Mouse (Mus musculus): ENCODE measurements at regions not wholly inside any gene's neighbourhood (a gene's known extent, or its start where the extent isn't known, plus 50 kb on each side); places are given as distances from the start of the nearest gene placed in this dataset.

- no peak for TF ChIP-seq CTCF (conservative IDR thresholded peaks at IDR 0.05; ENCODE audit: insufficient read depth, insufficient read length, low read depth, low read length)
- no peak for TF ChIP-seq POLR2A (IDR thresholded peaks at IDR 0.05; ENCODE audit: low read depth, low read length)
- 72% methylated on average over 4 of the region's 4 CpGs for WGBS
- no peaks in the 10 kb centered on the region for H3K4me1 ChIP-seq (ENCODE audit: control insufficient read depth, insufficient read depth, low read length)
- H3K36me3 ChIP-seq (ENCODE audit: control insufficient read depth, insufficient read depth, low read length): no peaks in the 10 kb centered on the region
- H3K4me3 ChIP-seq (ENCODE audit: insufficient read depth, low read depth, low read length): no peak overlapping the region
- no peak overlapping the region for H3K27ac ChIP-seq (ENCODE audit: insufficient read depth, low read depth, low read length)
- no peak for DNase-seq
- no peaks in the 10 kb centered on the region for H3K27me3 ChIP-seq (replicated peaks; ENCODE audit: control insufficient read depth, insufficient read depth, low read length)
These were observed 53.4 kb upstream of the Sall1 start for GRCm38 (mm10) chr8:89097396-89097795.

All from kidney, adult 2 months (tissue).